Mouse (Mus musculus) small intestine, adult 2 months (tissue): ENCODE data around the gene Usf3. TPM values are rescaled to one million over a fixed set of nuclear protein-coding genes. Genes with fewer than 3 reads are reported as not detected.

Source experiments
- H3K27ac ChIP-seq: fragments of 200-500 bp; 2 replicates; pipeline ENCODE4 v1.5.1; 2012; ENCODE audit warnings: low read depth, low read length, control low read depth, inconsistent platforms; ENCODE audit not compliant: insufficient read depth
- H3K27me3 ChIP-seq: fragments of 200-500 bp; 2 replicates; pipeline ENCODE4 v1.6.1; 2012; ENCODE audit warnings: mild to moderate bottlenecking, moderate library complexity, low read length, inconsistent platforms; ENCODE audit not compliant: control insufficient read depth, insufficient read depth
- H3K36me3 ChIP-seq: fragments of 200-500 bp; 2 replicates; pipeline ENCODE4 v1.6.1; 2012; ENCODE audit warnings: mild to moderate bottlenecking, low read length, control low read depth, inconsistent platforms; ENCODE audit not compliant: control insufficient read depth, insufficient read depth
- H3K4me1 ChIP-seq: fragments of 200-500 bp; 2 replicates; pipeline ENCODE4 v1.6.1; 2012; ENCODE audit warnings: low read length, inconsistent platforms, mixed read lengths; ENCODE audit not compliant: control insufficient read depth, insufficient read depth, insufficient read length
- H3K4me3 ChIP-seq: fragments of 200-500 bp; 2 replicates; pipeline ENCODE4 v1.5.1; 2012; ENCODE audit warnings: low read depth, mild to moderate bottlenecking, control low read depth, inconsistent platforms, low read length, moderate library complexity
- CTCF ChIP-seq: fragments of 200-500 bp; IDR thresholded peaks from 2 replicates; pipeline ENCODE4 v1.5.1; 2012; ENCODE audit warnings: low read depth, mild to moderate bottlenecking, control low read depth, inconsistent platforms, low read length, moderate library complexity, mixed read lengths; ENCODE audit not compliant: insufficient replicate concordance, insufficient read length; ENCODE audit errors: extremely low read depth
- POLR2A ChIP-seq: fragments of 200-500 bp; IDR thresholded peaks from 2 replicates; pipeline ENCODE4 v1.6.1; 2012; ENCODE audit warnings: low read depth, mild to moderate bottlenecking, control low read depth, inconsistent platforms, low read length, moderate library complexity
- WGBS: fragments of 180-500 bp; shearing (Covaris S2); methylation state at CpG from one replicate; pipeline ENCODE4 v1.1.7; 2018; 5-methylcytosine and 5-hydroxymethylcytosine counted together
- polyA plus RNA-seq: library from polyadenylated mRNA; depleted of rRNA; stranded (reverse); fragments of >200 nt; gene quantifications from 2 replicates; pipeline ENCODE4 v1.2.3, GENCODE M21; 2012

Usf3 gene
- polyA plus RNA-seq, 1 experiment: 6.7 TPM

DNA sequence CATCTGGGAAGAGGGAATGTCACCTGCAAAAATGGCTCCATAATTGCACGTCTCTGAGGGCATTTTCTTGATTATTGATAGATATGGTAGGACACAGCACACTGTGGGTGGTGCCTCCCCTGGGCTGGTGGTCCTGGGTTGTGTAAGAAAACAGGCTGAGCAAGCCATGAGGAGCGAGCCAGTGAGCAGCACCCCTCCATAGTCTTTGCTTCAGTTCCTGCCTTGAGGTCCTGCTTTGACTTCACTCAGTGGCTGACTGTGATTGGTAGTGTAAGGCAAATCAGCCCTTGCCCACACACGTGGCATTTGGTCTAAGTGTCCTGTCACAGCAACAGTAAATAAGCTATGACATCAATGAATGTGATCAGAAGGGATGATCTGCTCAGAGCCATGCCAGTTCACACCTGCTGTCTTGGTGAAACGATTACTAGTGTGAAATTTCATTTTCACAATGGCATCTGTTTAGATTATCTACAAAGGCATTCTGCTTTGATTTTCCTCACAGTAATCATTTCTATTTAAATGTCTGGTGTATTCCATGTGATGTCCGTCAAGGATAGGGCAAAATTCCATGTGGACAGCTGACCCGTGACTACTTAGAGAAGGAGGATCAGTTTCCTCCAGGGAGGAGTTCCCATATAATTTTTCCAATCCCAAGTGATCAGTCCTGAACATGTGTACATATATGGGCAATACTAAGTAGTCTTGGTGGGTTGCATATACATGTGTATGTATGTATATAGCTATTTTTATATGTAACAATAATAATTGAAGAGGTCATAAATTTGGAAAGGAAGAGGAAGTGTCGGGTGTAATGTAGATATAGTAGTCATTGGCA lies 81.0 kb downstream of the Usf3 start:
- Histone ChIP-seq H3K27ac (no peak overlapping the region), H3K36me3 (no peaks in the 10 kb centered on the region), H3K4me3 (no peak overlapping the region), H3K27me3 (no peaks in the 10 kb centered on the region), H3K4me1 (no peaks in the 10 kb centered on the region)
- 77% methylated on average over 7 of the region's 7 CpGs for WGBS
- TF ChIP-seq POLR2A (no peak), CTCF (no peak)

GRCm38 (mm10) chr16:44254698-44255097 lies 81.7 kb downstream of the Usf3 start:
- Histone ChIP-seq H3K36me3 (no peaks in the 10 kb centered on the region), H3K27ac (no peak overlapping the region), H3K4me1 (no peaks in the 10 kb centered on the region), H3K27me3 (no peaks in the 10 kb centered on the region), H3K4me3 (no peak overlapping the region)
- TF ChIP-seq POLR2A (no peak), CTCF (no peak)
- WGBS: 81% methylated on average over 7 of the region's 7 CpGs

DNA sequence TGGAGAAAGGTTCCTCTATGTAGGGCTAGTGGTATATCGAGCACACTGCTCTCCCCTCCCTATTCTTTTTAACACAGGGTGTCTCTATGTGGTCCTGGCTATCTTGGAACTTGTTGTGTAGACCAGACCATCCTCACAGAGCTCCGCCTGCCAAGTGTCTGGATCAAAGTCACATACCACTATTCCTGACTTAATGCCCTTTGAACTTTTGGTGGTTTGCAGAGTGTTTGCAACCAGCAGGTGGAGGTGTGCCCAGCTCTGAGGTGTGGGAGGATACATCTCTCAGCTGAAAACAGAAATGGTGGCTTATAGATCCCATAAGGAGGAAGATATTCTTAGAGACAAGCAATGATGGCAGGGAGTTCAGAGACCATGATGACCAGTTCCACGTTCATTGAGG lies 84.4 kb downstream of the Usf3 start:
- 66% methylated on average over 3 of the region's 3 CpGs for whole genome bisulfite sequencing
- Histone ChIP-seq H3K27ac (no peak overlapping the region), H3K27me3 (no peaks in the 10 kb centered on the region), H3K4me1 (no peaks in the 10 kb centered on the region), H3K36me3 (no peaks in the 10 kb centered on the region), H3K4me3 (no peak overlapping the region)
- TF ChIP-seq CTCF (no peak), POLR2A (no peak)

- H3K27me3 ChIP-seq: no peaks in the 10 kb centered on the region
- 43% methylated on average over 2 of the region's 2 CpGs for WGBS
- no peak overlapping the region for H3K27ac ChIP-seq
- H3K4me3 ChIP-seq: no peak overlapping the region
- H3K4me1 ChIP-seq: no peaks in the 10 kb centered on the region
- TF ChIP-seq CTCF (no peak), POLR2A (no peak)
- no peaks in the 10 kb centered on the region for H3K36me3 ChIP-seq
These were observed 91.9 kb downstream of the Usf3 start for GRCm38 (mm10) chr16:44264916-44265315.

DNA sequence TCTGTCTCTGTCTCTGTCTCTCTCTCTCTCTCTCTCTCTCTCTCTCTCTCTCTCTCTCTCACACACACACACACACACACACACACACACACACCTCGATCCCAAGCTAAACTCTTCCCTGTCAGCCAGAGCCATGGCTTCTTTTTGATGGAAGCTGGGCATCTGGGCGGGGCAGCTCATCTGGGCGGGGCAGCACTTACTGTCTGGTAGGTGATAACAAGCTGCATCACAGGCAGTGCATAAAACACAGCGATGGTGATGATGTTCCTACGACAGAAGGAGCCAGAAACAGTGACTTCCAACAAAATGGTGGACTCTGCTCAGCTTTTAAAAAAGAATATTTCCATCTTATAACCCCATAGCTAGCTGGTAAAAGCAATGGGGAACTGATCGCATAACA lies 92.5 kb downstream of the Usf3 start:
- Histone ChIP-seq H3K4me3 (no peak overlapping the region), H3K36me3 (no peaks in the 10 kb centered on the region), H3K4me1 (no peaks in the 10 kb centered on the region), H3K27ac (no peak overlapping the region), H3K27me3 (no peaks in the 10 kb centered on the region)
- 87% methylated on average over 6 of the region's 6 CpGs for WGBS
- no peak for TF ChIP-seq POLR2A
- TF ChIP-seq CTCF: no peak

- TF ChIP-seq POLR2A: no peak
- TF ChIP-seq CTCF: no peak
- Histone ChIP-seq H3K27me3 (no peaks in the 10 kb centered on the region), H3K36me3 (no peaks in the 10 kb centered on the region), H3K4me3 (no peak overlapping the region), H3K4me1 (no peaks in the 10 kb centered on the region), H3K27ac (no peak overlapping the region)
- 78% methylated on average over 7 of the region's 7 CpGs for WGBS
These were observed 95.6 kb downstream of the Usf3 start for GRCm38 (mm10) chr16:44268541-44269215.

DNA sequence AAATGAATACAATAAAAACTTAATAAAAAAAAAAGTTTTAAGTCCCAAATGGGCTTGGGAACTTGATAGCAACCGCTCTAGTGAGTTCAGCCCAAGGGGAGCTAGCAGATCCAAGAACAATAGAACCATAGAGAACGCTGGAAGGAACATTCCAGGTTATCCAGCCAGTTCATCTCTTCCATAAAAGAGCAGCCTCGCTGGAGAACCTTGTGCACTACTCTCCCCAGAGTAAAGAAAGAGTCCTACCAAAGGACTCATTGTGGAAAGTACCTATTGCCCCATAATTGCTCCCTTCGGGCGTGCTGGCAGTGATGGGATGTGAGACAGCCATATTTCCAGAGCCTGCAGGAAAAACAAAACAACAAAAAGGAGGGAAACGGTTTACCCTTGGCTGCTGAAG lies 96.5 kb downstream of the Usf3 start:
- H3K4me1 ChIP-seq: no peaks in the 10 kb centered on the region
- H3K27me3 ChIP-seq: no peaks in the 10 kb centered on the region
- H3K27ac ChIP-seq: no peak overlapping the region
- TF ChIP-seq POLR2A (no peak), CTCF (no peak)
- no peaks in the 10 kb centered on the region for H3K36me3 ChIP-seq
- no peak overlapping the region for H3K4me3 ChIP-seq
- WGBS: 73% methylated on average over 6 of the region's 6 CpGs
